Mouse (Mus musculus) 3T3-L1 (cell line): ENCODE data around the gene Abr.
A peak's percentile ranks its signal among the peaks of the same experiment; 100 is the strongest.

Experiments
- DNase-seq: peaks from one replicate; pipeline ENCODE4 v3.0.0-alpha.2; 2015; ENCODE audit warnings: low read depth, low spot score

Abr gene

GRCm38 (mm10) chr11:76493811-76494274, 128.3 kb downstream of the Abr start:
- DNase-seq, result peak; percentile 61

GRCm38 (mm10) chr11:76493167-76493566, 128.9 kb downstream of the Abr start:
- DNase-seq, result no peak

DNA sequence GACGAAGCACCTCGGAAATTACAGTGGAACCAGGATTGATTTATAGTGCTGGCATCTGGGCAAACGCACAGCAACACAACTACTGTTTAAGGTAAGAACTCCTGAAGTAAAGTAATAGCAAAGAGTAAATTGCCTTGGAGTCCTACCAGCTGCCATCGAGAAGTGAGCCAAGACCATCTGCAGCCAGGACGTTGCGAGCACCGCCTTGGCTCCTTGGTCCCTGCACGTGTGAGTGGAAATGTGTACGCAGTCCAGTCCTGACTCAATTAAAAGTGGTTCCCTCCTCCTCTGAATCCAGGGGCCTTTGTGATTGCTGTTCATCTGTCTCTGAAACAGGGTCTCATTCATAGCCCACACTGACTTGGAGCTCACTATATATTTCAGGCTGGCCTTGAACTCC, 130.3 kb downstream of the Abr start:
- DNase-seq, result no peak

DNA sequence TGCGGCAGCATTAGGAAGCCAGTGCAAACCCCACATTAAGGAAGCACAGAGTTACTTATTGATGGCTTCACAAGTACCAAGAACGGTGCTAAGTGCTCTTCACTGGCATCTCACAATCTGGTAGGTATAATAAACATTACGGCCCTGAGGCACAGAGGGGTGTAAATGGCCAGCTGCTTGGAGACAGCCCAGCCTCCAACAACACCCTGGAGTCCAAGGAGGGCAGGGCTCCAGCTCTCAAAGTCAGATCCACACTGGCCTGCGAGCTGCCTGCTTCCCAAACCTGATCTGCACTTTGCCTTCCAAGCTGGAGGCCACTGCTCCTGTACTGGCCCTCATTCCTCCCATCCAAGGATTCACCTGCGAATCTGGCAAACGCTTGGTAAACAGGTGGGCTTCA, 132.7 kb downstream of the Abr start:
- DNase-seq, result no peak

GRCm38 (mm10) chr11:76487024-76487423, 135.1 kb downstream of the Abr start:
- DNase-seq, result no peak

GRCm38 (mm10) chr11:76484033-76484432, 138.1 kb downstream of the Abr start:
- no peak for DNase-seq

DNA sequence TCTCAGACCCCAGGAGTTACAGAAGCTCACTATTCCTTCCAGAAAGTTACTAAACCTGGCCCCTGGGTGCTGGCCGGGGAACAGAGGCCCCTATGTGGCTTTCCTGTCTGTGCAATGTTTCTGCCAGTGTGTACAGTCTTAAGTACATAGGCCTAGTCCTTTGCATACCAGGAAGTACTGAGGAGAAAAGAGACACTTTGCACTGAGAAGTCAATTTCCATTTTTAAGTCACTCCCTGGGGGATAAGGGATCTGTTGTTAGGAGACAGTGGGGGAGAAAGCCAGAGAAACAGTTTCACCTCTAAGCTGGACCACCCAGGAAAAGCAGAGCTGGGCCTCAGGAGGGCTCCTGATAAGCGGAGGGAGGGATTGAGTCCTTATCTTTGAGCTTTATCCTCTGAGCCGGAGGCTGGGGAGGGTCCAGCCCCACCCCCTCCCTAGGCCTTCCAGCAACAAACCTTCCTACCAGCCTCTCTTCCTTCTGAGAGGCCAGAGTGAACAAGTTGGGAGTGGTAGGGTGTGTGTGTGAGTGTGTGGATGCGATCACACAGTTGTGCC, 138.9 kb downstream of the Abr start:
- no peak for DNase-seq

- no peak for DNase-seq
Measured at GRCm38 (mm10) chr11:76482697-76483096, 139.4 kb downstream of the Abr start.

DNA sequence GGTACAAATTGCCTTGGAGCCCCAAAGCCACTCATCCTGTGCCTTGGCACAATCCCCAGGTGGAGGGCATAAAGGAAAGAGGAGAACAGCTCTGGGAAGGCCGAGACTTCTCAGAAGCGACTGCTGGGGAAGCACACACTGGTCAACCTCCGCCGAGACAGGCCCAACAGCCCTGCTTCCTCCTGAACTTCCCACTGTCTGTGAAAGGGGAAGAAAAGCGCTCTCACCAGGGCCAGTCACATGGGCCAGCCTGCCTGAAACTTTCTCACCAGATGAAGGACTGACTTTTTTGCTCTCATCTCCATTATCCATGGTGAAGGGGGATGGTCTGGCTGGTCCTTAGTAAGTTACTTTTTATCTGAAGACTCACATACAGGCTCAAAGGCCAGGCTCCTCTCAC, 139.9 kb downstream of the Abr start:
- DNase-seq, result no peak

- peak; percentile 72 for DNase-seq
Measured at GRCm38 (mm10) chr11:76479729-76480128, 142.4 kb downstream of the Abr start.

- no peak for DNase-seq
Measured at GRCm38 (mm10) chr11:76478676-76479655, 143.1 kb downstream of the Abr start.

DNA sequence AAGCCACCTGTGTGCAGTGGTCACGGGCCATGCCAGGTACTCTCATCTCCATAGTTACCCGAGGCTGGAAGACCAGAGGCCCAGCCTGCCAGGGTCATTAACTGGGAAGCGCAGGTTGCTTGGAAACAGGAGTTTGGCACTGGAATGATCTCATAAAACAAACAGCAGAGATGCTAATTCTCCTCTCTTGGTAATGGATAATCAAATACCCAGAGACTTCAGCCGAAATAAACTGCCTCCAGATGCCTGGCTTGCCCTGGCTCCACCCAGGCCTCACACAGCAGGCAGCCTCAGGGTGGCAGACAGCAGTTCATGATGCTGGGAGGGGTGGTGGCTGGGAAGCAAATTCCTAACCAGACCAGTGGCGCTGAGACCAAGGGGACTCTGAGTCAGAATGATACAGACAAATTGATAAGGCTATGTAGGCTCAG, 145.0 kb downstream of the Abr start:
- peak; percentile 72 for DNase-seq

GRCm38 (mm10) chr11:76476376-76477094, 145.6 kb downstream of the Abr start:
- no peak for DNase-seq

- DNase-seq, result no peak
Measured at GRCm38 (mm10) chr11:76472617-76473016, 149.5 kb downstream of the Abr start.

DNA sequence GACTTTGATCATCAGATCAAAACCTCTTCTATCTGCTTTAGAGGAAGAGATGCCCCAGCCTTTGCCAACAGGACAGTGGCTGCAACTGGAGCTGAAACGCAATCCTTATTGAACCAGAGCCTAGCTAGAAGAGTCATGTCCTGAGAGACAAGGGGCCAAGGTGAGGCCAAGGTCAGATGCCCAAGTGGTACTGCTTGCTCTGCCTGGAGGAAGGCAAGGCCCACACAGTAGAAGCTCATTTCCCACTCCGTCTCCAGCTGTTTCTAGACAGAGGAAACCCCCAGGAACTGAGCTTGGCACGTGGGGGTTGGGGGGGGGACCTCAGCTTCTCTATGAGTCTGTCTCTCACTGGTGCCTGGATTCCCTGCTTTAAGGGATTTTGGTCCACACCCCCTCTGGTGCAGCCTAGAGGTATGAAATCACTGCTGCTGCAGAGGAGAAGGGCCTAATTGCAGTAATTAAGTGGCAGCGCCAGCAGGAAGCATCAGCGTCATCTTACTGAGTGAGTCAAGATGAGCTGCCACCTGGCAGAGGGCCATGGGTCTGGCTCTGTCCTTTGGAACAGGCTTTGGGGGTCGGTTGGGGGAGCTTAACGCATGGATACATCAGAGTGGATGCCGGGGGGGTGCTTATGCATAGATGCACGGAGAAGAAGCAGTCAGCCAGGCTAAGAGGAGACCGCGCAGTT, 152.7 kb downstream of the Abr start:
- peak; percentile 72 for DNase-seq

- peak; percentile 62 for DNase-seq
Measured at GRCm38 (mm10) chr11:76468347-76468746, 153.8 kb downstream of the Abr start.

DNA sequence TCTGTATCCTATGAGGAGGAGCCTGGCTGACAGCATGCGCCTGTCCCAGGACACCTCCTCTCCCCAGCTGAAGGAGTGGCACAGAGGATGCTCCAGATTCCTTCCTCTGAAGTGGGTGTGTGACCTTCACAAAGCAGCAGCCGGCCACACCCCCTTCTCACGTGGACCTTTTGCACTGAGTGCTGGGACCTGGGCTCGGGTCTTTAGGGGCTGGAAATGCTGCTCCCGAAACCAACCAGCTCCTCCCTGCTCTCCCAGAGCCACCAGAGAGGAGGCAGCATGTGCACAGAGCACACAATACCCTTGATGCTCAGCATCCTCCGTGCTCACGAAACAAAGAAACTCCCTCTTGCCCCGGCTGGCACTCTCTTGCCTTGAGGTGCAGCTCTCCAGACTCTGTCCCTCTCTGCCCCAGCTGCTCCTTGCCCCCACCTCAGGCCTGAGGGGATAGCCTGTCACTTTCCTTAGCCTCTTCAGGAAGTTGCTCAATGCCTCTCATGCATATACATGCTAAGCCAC, 154.6 kb downstream of the Abr start:
- DNase-seq, result no peak

DNA sequence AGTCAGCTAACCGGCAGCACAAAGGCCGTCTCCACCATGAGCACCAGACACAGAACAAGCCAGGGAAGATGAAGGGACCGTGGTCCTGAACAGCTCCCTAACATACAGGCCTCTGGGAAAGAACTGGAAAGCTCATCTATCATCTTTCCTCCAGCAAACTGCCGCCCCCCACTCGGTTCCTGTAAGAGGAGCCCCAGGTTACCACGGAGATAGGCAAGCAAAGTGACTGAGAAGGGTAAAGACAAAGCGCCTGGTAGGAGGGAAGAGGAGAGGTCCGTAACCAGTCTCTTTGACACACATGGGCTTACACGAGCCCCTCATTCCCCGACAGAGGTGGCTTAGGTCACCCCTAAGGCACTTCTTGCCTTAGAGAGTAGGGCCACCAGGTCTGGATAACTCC, 155.0 kb downstream of the Abr start:
- DNase-seq, result no peak

- DNase-seq, result no peak
Measured at GRCm38 (mm10) chr11:76465879-76466278, 156.2 kb downstream of the Abr start.

DNA sequence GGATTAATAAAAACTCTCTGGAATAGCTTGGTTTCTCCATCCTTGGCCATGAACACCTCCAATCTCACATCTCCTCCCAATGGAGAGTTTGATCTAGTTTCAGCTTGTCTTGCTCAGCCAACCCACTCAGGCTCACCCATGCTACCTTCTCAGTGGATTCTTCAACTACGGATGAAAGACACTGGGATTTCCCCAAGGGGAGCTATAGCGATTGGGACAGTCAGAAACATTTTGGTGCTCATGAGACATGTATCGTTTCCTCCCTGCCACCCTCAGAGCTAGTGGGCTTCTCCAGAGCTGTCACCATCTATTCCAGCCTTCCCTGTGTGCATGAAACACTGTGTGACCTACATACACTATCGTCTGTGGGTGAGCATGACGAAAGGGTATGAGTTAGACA, 160.4 kb downstream of the Abr start:
- DNase-seq, result no peak

- DNase-seq, result no peak
Measured at GRCm38 (mm10) chr11:76461201-76461600, 160.9 kb downstream of the Abr start.
